Mouse (Mus musculus) erythroblast, adult 5-6 weeks (primary cell): ENCODE results near the gene Ep400. TPM values are rescaled to one million over a fixed set of nuclear protein-coding genes. Genes with fewer than 3 reads are reported as not detected.

Source experiments
- ATAC-seq: replicated peaks from 2 replicates; pipeline ENCODE4 v1.8.0; 2016; ENCODE audit warnings: moderate number of reproducible peaks, mild to moderate bottlenecking, moderate TSS enrichment, inconsistent platforms; ENCODE audit not compliant: poor library complexity, low FRiP score, severe bottlenecking
- total RNA-seq, 2 experiments: library from RNA; stranded (forward) in 1 of 2; stranded (reverse) in 1 of 2; fragments of 150-400 nt in 1 of 2; fragments of 200-764, 138-1000 nt in 1 of 2; gene quantifications; 2 replicates each; pipeline versions ENCODE4 v1.2.3 to v1.2.4; 2015 to 2017; ENCODE audit warnings: low replicate concordance in 2 of 2

The Ep400 gene
- total RNA-seq (2015; ENCODE audit: low replicate concordance) (219 and 273 TPM in 2 replicates), total RNA-seq (2017; ENCODE audit: low replicate concordance) (224 and 225 TPM in 2 replicates)

GRCm38 (mm10) chr5:110770448-110771158 lies at the start of gene Ep400:
Gene Ep400 (minus strand): TSS chr5:110770717.
- peak; percentile 90 for ATAC-seq

GRCm38 (mm10) chr5:110809667-110810325 lies 39.3 kb upstream of the Ep400 start, which contains the start of gene Ulk1:
Gene Ulk1 (minus strand): TSS chr5:110810097.
- ATAC-seq: peak; percentile 80

GRCm38 (mm10) chr5:110808821-110809666 lies 38.5 kb upstream of the Ep400 start:
- ATAC-seq: no peak

- ATAC-seq: peak; percentile 76
Measured at GRCm38 (mm10) chr5:110808061-110808631, 37.6 kb upstream of the Ep400 start.

GRCm38 (mm10) chr5:110807453-110807852 lies 36.9 kb upstream of the Ep400 start:
- no peak for ATAC-seq

- ATAC-seq: no peak
Measured at GRCm38 (mm10) chr5:110806676-110807075, 36.2 kb upstream of the Ep400 start.

GRCm38 (mm10) chr5:110806154-110806553 lies 35.6 kb upstream of the Ep400 start:
- ATAC-seq: no peak

GRCm38 (mm10) chr5:110804012-110804743 lies 33.7 kb upstream of the Ep400 start:
- no peak for ATAC-seq

- ATAC-seq: no peak
Measured at GRCm38 (mm10) chr5:110802809-110803208, 32.3 kb upstream of the Ep400 start.

- ATAC-seq: no peak
Measured at GRCm38 (mm10) chr5:110802186-110802585, 31.7 kb upstream of the Ep400 start.

GRCm38 (mm10) chr5:110801036-110801624 lies 30.6 kb upstream of the Ep400 start:
- 0 out of 2 replicates have a peak, but pooled peaks have one; percentile 12 for ATAC-seq

GRCm38 (mm10) chr5:110797696-110798095 lies 27.2 kb upstream of the Ep400 start:
- no peak for ATAC-seq

GRCm38 (mm10) chr5:110794363-110794762 lies 23.8 kb upstream of the Ep400 start:
- ATAC-seq: no peak

GRCm38 (mm10) chr5:110788684-110789083 lies 18.2 kb upstream of the Ep400 start:
- ATAC-seq: peak; percentile 46

- ATAC-seq: no peak
Measured at GRCm38 (mm10) chr5:110786081-110786835, 15.7 kb upstream of the Ep400 start.

- ATAC-seq: no peak
Measured at GRCm38 (mm10) chr5:110783150-110783549, 12.6 kb upstream of the Ep400 start.

GRCm38 (mm10) chr5:110781529-110782238 lies 11.2 kb upstream of the Ep400 start:
- no peak for ATAC-seq
